Mouse (Mus musculus) forebrain, embryonic 11.5 days (tissue): ENCODE data around the gene Zbtb37. TPM values are rescaled to one million over a fixed set of nuclear protein-coding genes. Genes with fewer than 3 reads are reported as not detected.
"Not testable (repeated sequence)": the region's sequence is repeated elsewhere in the genome, so short reads cannot be mapped to it uniquely, and the experiment has no call there.

ENCODE experiments used
- ATAC-seq: fragments of 200-750 bp; cut with Nextera tagmentation; replicated peaks from 2 replicates; pipeline ENCODE4 v1.8.0; 2017; ENCODE audit warnings: moderate TSS enrichment; ENCODE audit not compliant: low FRiP score
- DNase-seq: peaks from one replicate; pipeline ENCODE4 v3.0.0-alpha.2; 2017; ENCODE audit warnings: low spot score
- H3K27ac ChIP-seq: fragments of 300-500 bp; sonication (generic); 2 replicates; pipeline ENCODE4 v1.5.1; 2014; ENCODE audit warnings: low read depth, low read length
- H3K27me3 ChIP-seq: fragments of 300-500 bp; sonication (generic); 2 replicates; pipeline ENCODE4 v1.6.1; 2014; ENCODE audit warnings: mild to moderate bottlenecking, low read length, mixed read lengths; ENCODE audit not compliant: control insufficient read depth, insufficient read depth
- H3K36me3 ChIP-seq: fragments of 300-500 bp; sonication (generic); 2 replicates; pipeline ENCODE4 v1.6.1; 2014; ENCODE audit warnings: mild to moderate bottlenecking, low read length, moderate library complexity, mixed read lengths; ENCODE audit not compliant: control insufficient read depth, insufficient read depth
- H3K4me1 ChIP-seq: fragments of 300-500 bp; sonication (generic); replicated peaks from 2 replicates; pipeline ENCODE4 v1.6.1; 2014; ENCODE audit warnings: low read length, mixed read lengths; ENCODE audit not compliant: control insufficient read depth, insufficient read depth
- H3K4me2 ChIP-seq: fragments of 300-500 bp; sonication (generic); 2 replicates; pipeline ENCODE4 v1.6.1; 2014; ENCODE audit warnings: low read depth, mild to moderate bottlenecking, low read length, moderate library complexity, mixed read lengths; ENCODE audit not compliant: severe bottlenecking
- H3K4me3 ChIP-seq: fragments of 300-500 bp; sonication (generic); 2 replicates; pipeline ENCODE4 v1.5.1; 2014; ENCODE audit warnings: low read depth, low read length
- H3K9ac ChIP-seq: fragments of 300-500 bp; sonication (generic); 2 replicates; pipeline ENCODE4 v1.6.1; 2014; ENCODE audit warnings: low read length
- H3K9me3 ChIP-seq: fragments of 300-500 bp; sonication (generic); 2 replicates; pipeline ENCODE4 v1.6.1; 2016; ENCODE audit warnings: low read length, mixed read lengths; ENCODE audit not compliant: control insufficient read depth
- WGBS: fragments of 180-500 bp; shearing (Covaris S2); extraction: QIAGEN DNeasy Blood & Tissue Kit; methylation state at CpG from one replicate; pipeline ENCODE4 v1.1.7; 2014; 5-methylcytosine and 5-hydroxymethylcytosine counted together
- polyA plus RNA-seq: library from polyadenylated mRNA; unstranded; fragments of >200 nt; fragmentation: Nextera tagmentation; extraction: Ambion mirVana; gene quantifications from 2 replicates; pipeline ENCODE4 v1.2.1, GENCODE M21; 2014

Zbtb37 gene
- polyA plus RNA-seq, 1 experiment from 2014 or later = 14.4 TPM

- DNase-seq = no peak
- Histone ChIP-seq H3K4me2 (peak overlapping the region; percentile 63), H3K9ac (peak overlapping the region; percentile 99), H3K4me1 (peaks cover 15% of the 10 kb centered on the region), H3K4me3 (peak overlapping the region; percentile 84), H3K27ac (peak overlapping the region; percentile 85), H3K36me3 (peaks cover 10% of the 10 kb centered on the region; the same call in 1 of the 2 replicates), H3K9me3 (no peaks in the 10 kb centered on the region), H3K27me3 (no peaks in the 10 kb centered on the region)
- no peak for ATAC-seq
- under 1% methylated on average over 5 of the region's 5 CpGs for WGBS
Measured at GRCm38 (mm10) chr1:161036411-161036841, 1.8 kb upstream of the Zbtb37 start.

DNA sequence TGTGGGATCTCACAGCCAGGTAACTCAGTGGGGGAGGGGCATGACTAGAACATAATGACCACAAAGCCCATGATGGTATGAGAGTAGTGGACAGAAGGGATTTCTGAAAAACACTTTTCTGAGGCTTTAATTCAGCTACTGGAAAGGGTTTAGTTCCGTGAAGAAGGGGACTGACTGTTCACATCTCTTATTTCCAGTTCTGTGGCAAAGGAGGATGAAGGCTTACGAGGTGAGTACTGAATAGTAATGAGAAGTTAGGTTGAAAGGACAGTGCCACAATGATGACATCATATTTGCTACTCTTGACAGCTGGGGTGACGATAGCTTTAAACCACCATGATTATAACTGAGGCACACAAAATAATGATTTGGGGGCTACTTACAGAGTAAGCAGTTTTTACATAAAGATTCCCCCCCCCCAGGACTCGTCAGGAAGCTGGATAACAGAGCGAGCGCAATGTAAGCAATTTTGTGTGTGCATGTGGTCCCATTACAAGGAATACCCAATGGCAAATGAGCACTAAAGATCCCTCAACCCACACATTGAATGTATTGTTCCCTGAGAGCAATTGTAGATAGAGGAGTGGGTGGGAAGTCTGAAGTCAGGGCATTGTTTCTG is 1.2 kb upstream of the Zbtb37 start:
- H3K27me3 ChIP-seq = no peaks in the 10 kb centered on the region
- peak overlapping the region; percentile 84 for H3K4me3 ChIP-seq
- H3K9ac ChIP-seq = peak overlapping the region; percentile 99
- peaks cover 15% of the 10 kb centered on the region for H3K4me1 ChIP-seq
- DNase-seq = no peak
- H3K36me3 ChIP-seq = peaks cover 10% of the 10 kb centered on the region; the same call in 1 of the 2 replicates
- H3K9me3 ChIP-seq = no peaks in the 10 kb centered on the region
- peak overlapping the region; percentile 85 for H3K27ac ChIP-seq
- no peak for ATAC-seq
- WGBS = 0% methylated on average over 6 of the region's 6 CpGs
- H3K4me2 ChIP-seq = peak overlapping the region; percentile 63

DNA sequence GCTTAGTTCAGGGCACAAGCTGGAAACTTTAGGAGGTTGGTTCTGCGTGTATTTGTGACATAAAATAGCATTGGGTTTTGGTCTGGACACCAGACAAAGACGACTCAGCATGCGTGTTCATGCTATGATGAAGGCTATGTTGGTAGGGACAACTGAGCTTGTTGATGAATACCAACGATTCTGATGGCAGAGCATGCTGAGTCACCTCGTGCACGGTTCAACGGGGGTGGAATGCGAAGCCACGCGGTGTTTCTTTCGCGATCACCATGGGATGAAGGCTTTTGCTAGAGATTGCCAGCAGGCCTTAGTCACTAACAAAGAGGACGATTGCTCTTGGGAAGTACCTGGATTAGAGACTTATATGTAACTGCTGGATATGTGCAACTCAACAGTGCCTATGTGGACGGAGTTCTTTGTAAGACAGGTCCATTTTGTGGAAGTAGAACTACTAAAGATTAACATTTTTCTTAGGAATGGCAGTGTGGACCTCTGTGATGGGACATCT is 684 bp upstream of the Zbtb37 start:
- Histone ChIP-seq H3K27me3 (no peaks in the 10 kb centered on the region), H3K4me3 (peak overlapping the region; percentile 84), H3K9me3 (no peaks in the 10 kb centered on the region), H3K9ac (peak overlapping the region; percentile 99), H3K36me3 (peaks cover 10% of the 10 kb centered on the region; the same call in 1 of the 2 replicates), H3K27ac (peak overlapping the region; percentile 85), H3K4me1 (peaks cover 15% of the 10 kb centered on the region), H3K4me2 (peak overlapping the region; percentile 63)
- ATAC-seq (peak; percentile 22), DNase-seq (no peak)
- under 1% methylated on average over 14 of the region's 14 CpGs for WGBS

- H3K27ac ChIP-seq = peak overlapping the region; percentile 80; the same call in 1 of the 2 replicates
Measured at GRCm38 (mm10) chr1:161033856-161034434, 704 bp downstream of the Zbtb37 start.

GRCm38 (mm10) chr1:161032345-161032744 is 2.3 kb downstream of the Zbtb37 start:
- Histone ChIP-seq H3K9me3 (no peaks in the 10 kb centered on the region), H3K4me1 (peaks cover 8% of the 10 kb centered on the region; the same call in 1 of the 2 replicates), H3K4me2 (no peak overlapping the region), H3K9ac (no peak overlapping the region), H3K27me3 (no peaks in the 10 kb centered on the region), H3K4me3 (no peak overlapping the region), H3K36me3 (peaks cover 3% of the 10 kb centered on the region; the same call in 1 of the 2 replicates), H3K27ac (no peak overlapping the region)
- 90% methylated on average over 7 of the region's 7 CpGs for WGBS
- no peak for ATAC-seq
- no peak for DNase-seq

More at GRCm38 (mm10) chr1:161033856-161034434, 704 bp downstream of the Zbtb37 start:
- H3K36me3 ChIP-seq = peaks cover 10% of the 10 kb centered on the region; the same call in 1 of the 2 replicates
- H3K4me2 ChIP-seq = peak overlapping the region; percentile 64
- H3K4me3 ChIP-seq = peak overlapping the region; percentile 84
- no peaks in the 10 kb centered on the region for H3K27me3 ChIP-seq
- DNase-seq = no peak
- no peak for ATAC-seq
- H3K4me1 ChIP-seq = peaks cover 10% of the 10 kb centered on the region
- WGBS = 3% methylated on average over 21 of the region's 21 CpGs
- no peaks in the 10 kb centered on the region for H3K9me3 ChIP-seq
- H3K9ac ChIP-seq = peak overlapping the region; percentile 76

DNA sequence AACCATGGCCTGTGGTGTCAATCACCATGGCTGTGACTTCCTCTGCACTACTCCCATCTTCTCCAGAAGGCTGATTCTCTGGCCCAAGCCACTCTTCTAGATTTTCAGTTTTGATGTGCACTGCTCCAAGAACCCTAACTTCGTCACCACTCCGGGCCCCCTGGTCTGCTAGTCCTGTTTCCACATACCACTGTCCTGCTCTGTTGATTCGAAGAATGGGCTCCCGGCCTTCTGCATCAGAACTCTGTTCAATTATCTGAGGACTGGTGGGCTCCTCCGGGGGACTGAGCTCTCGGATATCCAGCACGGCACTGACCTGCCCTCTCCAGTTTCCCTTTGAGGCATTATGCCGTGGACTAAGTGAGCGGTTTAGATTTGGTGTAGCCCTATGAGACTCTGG is 2.8 kb downstream of the Zbtb37 start:
- Histone ChIP-seq H3K4me2 (no peak overlapping the region), H3K4me1 (0 out of 2 replicates have a peak, but pooled peaks cover 8% of the 10 kb centered on the region), H3K27ac (no peak overlapping the region), H3K9ac (no peak overlapping the region), H3K9me3 (no peaks in the 10 kb centered on the region), H3K36me3 (peaks cover 2% of the 10 kb centered on the region; the same call in 1 of the 2 replicates), H3K4me3 (no peak overlapping the region), H3K27me3 (no peaks in the 10 kb centered on the region)
- DNase-seq (no peak), ATAC-seq (no peak)
- WGBS = 93% methylated on average over 9 of the region's 9 CpGs

- WGBS = 95% methylated on average over 3 of the region's 3 CpGs
- ATAC-seq (no peak), DNase-seq (no peak)
- Histone ChIP-seq H3K4me1 (0 out of 2 replicates have a peak, but pooled peaks cover 8% of the 10 kb centered on the region), H3K27me3 (no peaks in the 10 kb centered on the region), H3K9me3 (no peaks in the 10 kb centered on the region), H3K36me3 (peaks cover 2% of the 10 kb centered on the region; the same call in 1 of the 2 replicates), H3K27ac (no peak overlapping the region), H3K4me2 (no peak overlapping the region), H3K9ac (no peak overlapping the region), H3K4me3 (no peak overlapping the region)
Measured at GRCm38 (mm10) chr1:161030058-161030457, 4.6 kb downstream of the Zbtb37 start.

DNA sequence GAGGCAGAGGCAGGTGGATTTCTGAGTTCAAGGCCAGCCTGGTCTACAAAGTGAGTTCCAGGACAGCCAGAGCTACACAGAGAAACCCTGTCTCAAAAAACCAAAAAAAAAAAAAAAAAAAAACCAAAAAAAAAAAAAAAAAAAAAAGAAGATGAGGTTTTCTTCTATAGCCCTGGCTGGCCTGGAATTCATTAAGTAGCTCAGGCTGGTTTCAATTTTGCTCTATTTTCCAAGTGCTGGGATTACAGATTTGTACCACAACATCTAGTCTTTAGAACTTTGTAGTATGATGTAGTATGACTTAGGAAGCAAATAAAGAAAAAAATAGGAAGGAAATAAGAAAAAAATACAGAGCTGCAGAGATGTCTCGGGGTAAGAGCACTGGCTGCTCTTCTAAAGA is 6.2 kb downstream of the Zbtb37 start:
- H3K4me1 ChIP-seq, H3K27ac ChIP-seq, H3K27me3 ChIP-seq, H3K36me3 ChIP-seq, H3K4me3 ChIP-seq, DNase-seq, H3K9ac ChIP-seq, H3K9me3 ChIP-seq, H3K4me2 ChIP-seq, ATAC-seq: not testable (repeated sequence)
- WGBS = 90% methylated on average over 1 of the region's 1 CpGs
